Mouse (Mus musculus) urinary bladder, postnatal 4 days (tissue): Measurements from ENCODE around the gene 1700037C18Rik.
"Not testable (repeated sequence)": the region's sequence is repeated elsewhere in the genome, so short reads cannot be mapped to it uniquely, and the experiment has no call there.

Experiments used
- DNase-seq, 2 experiments: peaks; one replicate each; pipeline ENCODE4 v3.0.0; 2021 to 2022; ENCODE audit warnings: low spot score in 2 of 2

Gene 1700037C18Rik

GRCm38 (mm10) chr16:3872216-3873047 lies 36.1 kb downstream of the 1700037C18Rik start, which contains the start of gene Naa60:
TSS of gene Naa60 (plus strand) at chr16:3872375.
- DNase-seq: peak; percentile 85 to 86

- no peak for DNase-seq
Observed at GRCm38 (mm10) chr16:3871815-3872214, 36.7 kb downstream of the 1700037C18Rik start.

- DNase-seq: no peak
Observed at GRCm38 (mm10) chr16:3859254-3859653, 49.2 kb downstream of the 1700037C18Rik start.

GRCm38 (mm10) chr16:3855776-3856175 lies 52.7 kb downstream of the 1700037C18Rik start:
- DNase-seq: no peak

GRCm38 (mm10) chr16:3854437-3855182 lies 53.9 kb downstream of the 1700037C18Rik start:
- DNase-seq: no peak

- no peak for DNase-seq
Observed at GRCm38 (mm10) chr16:3852586-3852985, 55.9 kb downstream of the 1700037C18Rik start.

GRCm38 (mm10) chr16:3851301-3851700 lies 57.2 kb downstream of the 1700037C18Rik start:
- not testable (repeated sequence) for DNase-seq

GRCm38 (mm10) chr16:3848416-3848815 lies 60.1 kb downstream of the 1700037C18Rik start:
- no peak for DNase-seq

GRCm38 (mm10) chr16:3847871-3848270 lies 60.6 kb downstream of the 1700037C18Rik start:
- DNase-seq: no peak

GRCm38 (mm10) chr16:3846711-3847518 lies 61.6 kb downstream of the 1700037C18Rik start, which contains the start of gene Zfp174:
TSS of gene Zfp174 (plus strand) at chr16:3847268.
- DNase-seq: peak; percentile 89 to 90
